Comparison of ENCODE assay signal across 25 mouse cellular contexts in the genomic region with DNA sequence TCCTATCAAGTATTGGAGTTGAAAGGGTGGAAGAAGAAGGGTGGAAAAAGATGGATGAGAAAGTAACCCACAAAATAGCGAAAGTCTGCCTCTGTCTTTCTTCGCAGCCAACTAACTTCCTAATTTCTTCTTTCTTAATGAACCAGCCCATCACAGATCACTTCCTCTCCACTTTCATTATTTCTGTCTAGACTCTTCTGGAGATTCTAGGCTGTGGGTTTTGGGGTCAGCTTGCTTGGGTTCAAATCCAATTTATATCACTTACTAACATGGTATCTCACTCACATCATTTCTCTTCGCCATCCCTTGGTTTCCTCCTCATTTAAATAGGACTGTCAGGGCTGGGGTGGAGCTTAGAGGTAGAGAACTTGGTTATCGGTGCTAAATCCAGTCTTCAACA. TPM values are rescaled to one million over a fixed set of nuclear protein-coding genes. Genes with fewer than 3 reads are reported as not detected.
DNase-seq lines count a peak whose midpoint lies in the region; ATAC-seq and TF ChIP-seq lines count a peak whose summit lies in the region.
"Had no signal": no experiment of that assay in that cellular context is flagged by ENCODE, and none has a peak within 500 bp of the region (broad histone marks: within the 10 kb centered on the region; RNA-seq: fewer than 3 reads in every experiment).

No protein-coding gene starts in this region.

- dilution Hi-C loops in CH12.LX (cut with MboI; ENCODE audit: extremely low pct_ligation_motif_present, extremely low pct_unique_long_range_greater_than_20kb, low sequenced_read_pairs): no loop called here

- H3K4me3 ChIP-seq in liver, adult 2 months (ENCODE audit: insufficient read depth, low read depth, low read length): peak overlapping the region; percentile 42
- H3K4me3 ChIP-seq in liver, embryonic 12.5 days: no peak overlapping the region
- H3K4me3 ChIP-seq in CH12.LX (replicated peaks in 1 of 3; ENCODE audit: low read depth in 2 of 3, low read length in 2 of 3, poor library complexity in 1 of 3): no peak overlapping the region
- H3K4me3 ChIP-seq: embryonic facial prominence, embryonic 10.5 days; forebrain, embryonic 13.5 days; gastrocnemius, adult 2 months; heart, embryonic 10.5 days; hindbrain, embryonic 12.5 days had no signal

- H3K4me1 ChIP-seq in liver, adult 2 months (ENCODE audit: control insufficient read depth, insufficient read depth, low read length): peaks cover 43% of the 10 kb centered on the region
- no peaks in the 10 kb centered on the region for H3K4me1 ChIP-seq in liver, embryonic 12.5 days
- H3K4me1 ChIP-seq in CH12.LX (ENCODE audit: control insufficient read depth in 1 of 2, insufficient read depth in 2 of 2): peaks cover 0 to 3% of the 10 kb centered on the region in 2 experiments; a peak in 1 of 4 replicates
- H3K4me1 ChIP-seq: heart, embryonic 10.5 days; hindbrain, embryonic 12.5 days had no signal

- H3K9me3 ChIP-seq in liver, embryonic 12.5 days (replicated peaks): no peaks in the 10 kb centered on the region
- peaks cover 3% of the 10 kb centered on the region for H3K9me3 ChIP-seq in CH12.LX (replicated peaks; ENCODE audit: low read length)
- H3K9me3 ChIP-seq: embryonic facial prominence, embryonic 10.5 days; forebrain, embryonic 13.5 days; heart, embryonic 10.5 days; hindbrain, embryonic 12.5 days had no signal

- H3K9ac ChIP-seq in liver, adult 2 months (ENCODE audit: low read depth, low read length): no peak overlapping the region
- H3K9ac ChIP-seq in liver, embryonic 12.5 days: no peak overlapping the region
- no peak overlapping the region for H3K9ac ChIP-seq in CH12.LX (ENCODE audit: insufficient read depth, low read depth)
- H3K9ac ChIP-seq: forebrain, embryonic 13.5 days; hindbrain, embryonic 12.5 days had no signal

- TF ChIP-seq RAD21 in CH12.LX (IDR thresholded peaks at IDR 0.05; ENCODE audit: low read depth, low read length): no peak

- H3K79me2 ChIP-seq in liver, adult 2 months (ENCODE audit: control insufficient read depth, insufficient read depth, low read length): peaks cover 11% of the 10 kb centered on the region; the same call in 1 of the 2 replicates
- no peaks in the 10 kb centered on the region for H3K79me2 ChIP-seq in CH12.LX (replicated peaks; ENCODE audit: control insufficient read depth, extremely low read depth, insufficient read depth, poor library complexity, severe bottlenecking)

- H3K27me3 ChIP-seq in liver, adult 2 months (ENCODE audit: control insufficient read depth, insufficient read depth, low read length): no peaks in the 10 kb centered on the region
- H3K27me3 ChIP-seq in liver, embryonic 12.5 days (replicated peaks): peaks cover 13% of the 10 kb centered on the region; the same call in 1 of the 2 replicates
- peaks cover 91% of the 10 kb centered on the region for H3K27me3 ChIP-seq in CH12.LX (replicated peaks)
- H3K27me3 ChIP-seq: hindbrain, embryonic 12.5 days had no signal

- H3K4me2 ChIP-seq in liver, embryonic 12.5 days: no peak overlapping the region
- peak overlapping the region; percentile 77 for H3K4me2 ChIP-seq in CH12.LX (ENCODE audit: insufficient read depth, low read depth, poor library complexity, severe bottlenecking)
- H3K4me2 ChIP-seq: forebrain, embryonic 13.5 days; hindbrain, embryonic 12.5 days had no signal

- no peak for ATAC-seq in liver, embryonic 12.5 days
- ATAC-seq in granulocyte monocyte progenitor cell, adult 5-6 weeks (replicated peaks; ENCODE audit: poor library complexity, severe bottlenecking): peak; percentile 57
- ATAC-seq in cerebellum, adult (ENCODE audit: insufficient number of reproducible peaks, low FRiP score, low TSS enrichment): no peak
- ATAC-seq: CD4-positive, CD25-positive, alpha-beta regulatory T cell, adult 4 months; forebrain, embryonic 13.5 days; hindbrain, embryonic 16.5 days had no signal

- WGBS in liver, adult 2 months: 66% methylated on average over 4 of the region's 4 CpGs
- 47% methylated on average over 4 of the region's 4 CpGs for WGBS in liver, embryonic 12.5 days (ENCODE audit: insufficient replicate concordance)

- no peak for TF ChIP-seq POLR2A in liver, adult 2 months (IDR thresholded peaks at IDR 0.05; ENCODE audit: extremely low read depth, insufficient read depth, low read length)
- no peak for TF ChIP-seq POLR2A in CH12.LX (IDR thresholded peaks at IDR 0.05; ENCODE audit: low read depth, low read length)

- no peak for DNase-seq in liver, adult 2 months (ENCODE audit: extremely low read depth, low read depth, low spot score)
- DNase-seq in CH12.LX (ENCODE audit: extremely low read depth): no peak
- DNase-seq in gastrocnemius, postnatal 4 days (ENCODE audit: low spot score in 2 of 2): no peak
- DNase-seq: adrenal gland, postnatal 10 days; B cell, adult 2 months; cerebellum, adult 11-12 months; cerebellum, adult 9-10 months; cerebellum, postnatal 25 days; gastrocnemius, adult 2 months; gastrocnemius, postnatal 25 days; heart, adult 18-20 months; heart, postnatal 10 days; heart, postnatal 4 days had no signal

- in situ Hi-C loops in CH12.LX (cut with MboI; ENCODE audit: low pct_ligation_motif_present, low pct_unique_long_range_greater_than_20kb, low sequenced_read_pairs): no loop called here

- no peak for TF ChIP-seq CTCF in liver, adult 2 months (IDR thresholded peaks at IDR 0.05; ENCODE audit: low read depth, low read length)
- TF ChIP-seq CTCF in CH12.LX (conservative IDR thresholded peaks at IDR 0.05 in 1 of 2, IDR thresholded peaks at IDR 0.05 in 1 of 2; ENCODE audit: low read depth in 2 of 2, low read length in 2 of 2): no peak

- H3K27ac ChIP-seq in liver, adult 2 months (replicated peaks; ENCODE audit: insufficient read depth, low read depth, low read length): no peak overlapping the region
- no peak overlapping the region for H3K27ac ChIP-seq in liver, embryonic 12.5 days
- no peak overlapping the region for H3K27ac ChIP-seq in CH12.LX (ENCODE audit: insufficient read depth, low read depth)
- H3K27ac ChIP-seq: embryonic facial prominence, embryonic 10.5 days; forebrain, embryonic 13.5 days; gastrocnemius, adult 2 months; heart, embryonic 10.5 days; hindbrain, embryonic 12.5 days had no signal

- no peak for TF ChIP-seq EP300 in CH12.LX (IDR thresholded peaks at IDR 0.05; ENCODE audit: low read length)

- peaks cover 2% of the 10 kb centered on the region; the same call in 1 of the 2 replicates for H3K36me3 ChIP-seq in liver, adult 2 months (ENCODE audit: control insufficient read depth, insufficient read depth, low read length)
- H3K36me3 ChIP-seq in liver, embryonic 12.5 days: no peaks in the 10 kb centered on the region
- no peaks in the 10 kb centered on the region for H3K36me3 ChIP-seq in CH12.LX (replicated peaks in 1 of 2; ENCODE audit: control insufficient read depth in 1 of 2, insufficient read depth in 1 of 2, low read length in 1 of 2)
- H3K36me3 ChIP-seq: embryonic facial prominence, embryonic 10.5 days; heart, embryonic 10.5 days; hindbrain, embryonic 12.5 days had no signal

TF ChIP-seq in CH12.LX, 34 proteins besides CTCF, POLR2A, EP300 and RAD21 (continues in another document):
- no peak for TF ChIP-seq SIN3A (IDR thresholded peaks at IDR 0.05; ENCODE audit: low read length)
- TF ChIP-seq MXI1 (IDR thresholded peaks at IDR 0.05; ENCODE audit: low read depth, low read length): no peak
- no peak for TF ChIP-seq MAZ (IDR thresholded peaks at IDR 0.05; ENCODE audit: low read depth, low read length)
- TF ChIP-seq MYC (IDR thresholded peaks at IDR 0.05; ENCODE audit: low read depth, low read length): no peak
- no peak for TF ChIP-seq TCF12 (IDR thresholded peaks at IDR 0.05; ENCODE audit: low read depth, low read length)

RNA-seq across cellular contexts. Expression of gene Sgk2, which starts 1.1 kb away (rescaled TPM):
- 39.4 and 65.0 TPM in 2 replicates for total RNA-seq in liver, adult 2 months (2014; rRNA removed)
- polyA plus RNA-seq in liver, adult 2 months (2012; rRNA removed): 27.8 and 39.0 TPM in 2 replicates
- 2.7 and 3.0 TPM in 2 replicates for polyA plus RNA-seq in liver, embryonic 12.5 days (2016; fragmentation: Nextera tagmentation; extraction: Ambion mirVana)
- not detected in 2 replicates for total RNA-seq in CH12.LX (2012; rRNA removed)
- not detected in 2 replicates for total RNA-seq in CH12.LX (2014; rRNA removed)
- not detected in 2 replicates for polyA plus RNA-seq in CH12.LX (2012; ENCODE audit: insufficient read length, low read depth)
- total RNA-seq in granulocyte monocyte progenitor cell, adult 5-6 weeks (2014; fragmentation: Nextera tagmentation): not detected in 2 replicates
- not detected in 2 replicates for total RNA-seq in granulocyte monocyte progenitor cell, adult 5-6 weeks (2017)
- not detected for total RNA-seq in gastrocnemius, postnatal 4 days (2021)
- total RNA-seq: gastrocnemius, adult 2 months; gastrocnemius, postnatal 25 days; heart, adult 18-20 months; heart, postnatal 4 days; MEL had no signal
- polyA plus RNA-seq: CD4-positive, CD25-positive, alpha-beta regulatory T cell, adult 4 months; embryonic facial prominence, embryonic 10.5 days; embryonic facial prominence, embryonic 14.5 days; forebrain, embryonic 13.5 days; heart, embryonic 14.5 days; hindbrain, embryonic 12.5 days had no signal

RNA-seq across cellular contexts. Expression of gene Ift52, which starts 28.9 kb away (rescaled TPM):
- total RNA-seq in liver, adult 2 months (2014; rRNA removed): 12.1 and 18.3 TPM in 2 replicates
- 18.0 and 18.8 TPM in 2 replicates for polyA plus RNA-seq in liver, adult 2 months (2012; rRNA removed)
- 24.4 and 25.9 TPM in 2 replicates for polyA plus RNA-seq in liver, embryonic 12.5 days (2016; fragmentation: Nextera tagmentation; extraction: Ambion mirVana)
- total RNA-seq in CH12.LX (2012; rRNA removed) (11.3 and 13.0 TPM in 2 replicates), CH12.LX (2014; rRNA removed) (13.1 and 14.4 TPM in 2 replicates)
- 33.6 and 39.8 TPM in 2 replicates for polyA plus RNA-seq in CH12.LX (2012; ENCODE audit: insufficient read length, low read depth)
- total RNA-seq in granulocyte monocyte progenitor cell, adult 5-6 weeks (2014; fragmentation: Nextera tagmentation): 39.4 and 42.5 TPM in 2 replicates
- total RNA-seq in granulocyte monocyte progenitor cell, adult 5-6 weeks (2017): 19.9 and 23.8 TPM in 2 replicates
- 10 to 100 TPM; 21.1 to 21.5 TPM for total RNA-seq in gastrocnemius, postnatal 4 days (2021)

RNA-seq across cellular contexts. Expression of gene L3mbtl1, which starts 45.0 kb away (rescaled TPM):
- 0.28 TPM in 1 of 2 replicates, not detected in the other for total RNA-seq in liver, adult 2 months (2014; rRNA removed)
- 0.11 TPM in 1 of 2 replicates, not detected in the other for polyA plus RNA-seq in liver, adult 2 months (2012; rRNA removed)
- 0.06 and 0.08 TPM in 2 replicates for polyA plus RNA-seq in liver, embryonic 12.5 days (2016; fragmentation: Nextera tagmentation; extraction: Ambion mirVana)
- not detected in 2 replicates for total RNA-seq in CH12.LX (2012; rRNA removed)
- not detected in 2 replicates for total RNA-seq in CH12.LX (2014; rRNA removed)
- 0.09 TPM in 1 of 2 replicates, not detected in the other for polyA plus RNA-seq in CH12.LX (2012; ENCODE audit: insufficient read length, low read depth)
- total RNA-seq in granulocyte monocyte progenitor cell, adult 5-6 weeks (2014; fragmentation: Nextera tagmentation): not detected in 2 replicates
- total RNA-seq in granulocyte monocyte progenitor cell, adult 5-6 weeks (2017): not detected in 2 replicates
- under 1 TPM; 0.17 to 0.70 TPM for total RNA-seq in gastrocnemius, postnatal 4 days (2021)
- total RNA-seq: gastrocnemius, adult 2 months; heart, adult 18-20 months; heart, postnatal 10 days; heart, postnatal 4 days had no signal

RNA-seq across cellular contexts. Expression of gene Srsf6, which starts 56.9 kb away (rescaled TPM):
- total RNA-seq in liver, adult 2 months (2014; rRNA removed): 34.3 and 37.1 TPM in 2 replicates
- polyA plus RNA-seq in liver, adult 2 months (2012; rRNA removed): 60.0 and 81.2 TPM in 2 replicates
- polyA plus RNA-seq in liver, embryonic 12.5 days (2016; fragmentation: Nextera tagmentation; extraction: Ambion mirVana): 168 and 174 TPM in 2 replicates
- total RNA-seq in CH12.LX (2012; rRNA removed) (96.3 and 144 TPM in 2 replicates), CH12.LX (2014; rRNA removed) (204 and 230 TPM in 2 replicates)
- 227 and 244 TPM in 2 replicates for polyA plus RNA-seq in CH12.LX (2012; ENCODE audit: insufficient read length, low read depth)
- 240 and 262 TPM in 2 replicates for total RNA-seq in granulocyte monocyte progenitor cell, adult 5-6 weeks (2014; fragmentation: Nextera tagmentation)
- 224 and 259 TPM in 2 replicates for total RNA-seq in granulocyte monocyte progenitor cell, adult 5-6 weeks (2017)
- total RNA-seq in gastrocnemius, postnatal 4 days (2021): 100 to 1,000 TPM; 125 to 132 TPM

Comparison
In these comparisons a context has a peak if more than half of its experiments do, and no peak if none do; other contexts are left out.
1. RNA of gene Sgk2, which starts 1.1 kb away (total RNA-seq): 39.4 to 65.0 TPM in liver, adult 2 months; not detected in gastrocnemius, postnatal 4 days, not detected in CH12.LX and not detected in granulocyte monocyte progenitor cell, adult 5-6 weeks; every median in the first group is over 10 times any median in the second.